Mouse (Mus musculus) adipocyte (in vitro differentiated cells): ENCODE measurements around the gene Lipm.

Source experiments
- DNase-seq: peaks from one replicate; pipeline ENCODE4 v3.0.0-alpha.2; 2016; ENCODE audit warnings: low spot score

The Lipm gene

DNA sequence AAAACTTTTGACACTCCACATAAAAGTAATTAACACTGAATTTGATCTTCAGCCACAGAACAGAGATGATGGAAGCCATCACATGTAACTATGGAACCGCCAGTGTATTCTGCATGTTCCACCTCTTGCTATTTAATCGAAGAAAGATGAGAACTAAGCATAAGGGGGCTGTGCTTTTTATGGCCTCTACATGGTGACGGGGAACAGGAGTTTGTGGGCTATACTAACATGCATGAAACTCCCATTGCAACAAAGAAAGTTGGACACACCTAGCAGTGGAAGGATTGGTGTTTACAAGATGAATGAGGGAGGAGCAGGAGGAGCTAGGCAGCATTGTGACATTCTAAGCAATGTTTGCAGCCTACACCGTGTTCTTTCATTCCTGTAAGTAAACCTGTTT, at the start of gene Lipm:
Gene Lipm (plus strand): TSS at position 301 of the 400 bp plus-strand sequence.
- no peak for DNase-seq

DNA sequence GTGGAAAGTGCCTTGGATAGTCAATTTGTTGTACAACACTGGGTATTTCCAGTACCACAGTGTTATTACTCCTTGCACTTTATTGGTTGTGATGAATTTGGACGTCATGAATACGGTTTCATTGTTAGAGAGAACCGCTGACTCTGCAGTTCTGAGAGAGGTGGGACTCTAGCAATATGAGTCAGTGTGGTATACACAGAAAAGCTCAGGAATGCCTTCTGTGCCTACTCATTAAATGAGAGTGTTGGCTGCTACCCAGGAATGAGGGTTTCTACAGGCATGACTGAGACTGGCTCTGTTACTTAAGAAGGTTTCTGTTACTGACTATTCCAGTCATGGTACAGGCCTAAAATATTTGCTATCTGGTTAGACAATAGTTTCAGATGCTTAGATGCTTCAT, 49.2 kb upstream of the Lipm start:
- peak; percentile 31 for DNase-seq

DNA sequence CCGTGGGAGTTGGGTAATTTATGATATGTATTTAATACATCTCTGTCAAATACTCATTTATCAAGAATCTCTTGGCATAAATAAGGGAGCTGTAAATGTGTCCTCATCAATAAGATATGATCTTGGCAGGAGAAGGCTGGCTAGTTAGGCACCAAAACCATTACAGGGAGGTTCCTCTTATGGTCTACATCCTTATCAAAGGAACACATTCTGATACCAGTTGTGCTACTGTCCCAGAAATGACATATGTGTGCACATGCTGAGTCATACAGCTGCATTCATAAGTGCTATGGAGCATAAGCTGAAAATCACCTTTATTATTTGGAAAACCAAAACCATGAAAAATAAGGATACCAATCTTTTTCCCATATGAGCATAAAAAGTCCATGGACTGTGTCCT, 37.2 kb upstream of the Lipm start:
- no peak for DNase-seq

DNA sequence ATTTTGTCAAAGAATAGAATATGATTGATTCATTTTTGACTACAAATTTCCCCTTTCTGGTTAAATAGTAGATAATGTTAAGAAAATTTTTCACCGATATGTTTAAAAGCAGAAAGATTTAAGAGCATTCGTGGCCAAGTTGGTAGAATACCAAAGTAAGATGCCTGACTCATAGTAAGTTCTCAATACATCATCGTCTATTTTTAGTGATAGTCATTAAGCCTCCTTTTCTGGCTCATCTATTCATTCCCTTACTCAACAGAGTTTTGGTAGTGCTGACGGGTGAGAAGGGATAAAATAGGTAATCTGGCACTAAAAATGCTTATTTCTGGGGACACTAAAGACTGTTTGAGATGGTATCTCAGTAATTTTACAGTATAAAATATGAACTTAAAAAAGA, 36.7 kb upstream of the Lipm start:
- DNase-seq, result no peak

DNA sequence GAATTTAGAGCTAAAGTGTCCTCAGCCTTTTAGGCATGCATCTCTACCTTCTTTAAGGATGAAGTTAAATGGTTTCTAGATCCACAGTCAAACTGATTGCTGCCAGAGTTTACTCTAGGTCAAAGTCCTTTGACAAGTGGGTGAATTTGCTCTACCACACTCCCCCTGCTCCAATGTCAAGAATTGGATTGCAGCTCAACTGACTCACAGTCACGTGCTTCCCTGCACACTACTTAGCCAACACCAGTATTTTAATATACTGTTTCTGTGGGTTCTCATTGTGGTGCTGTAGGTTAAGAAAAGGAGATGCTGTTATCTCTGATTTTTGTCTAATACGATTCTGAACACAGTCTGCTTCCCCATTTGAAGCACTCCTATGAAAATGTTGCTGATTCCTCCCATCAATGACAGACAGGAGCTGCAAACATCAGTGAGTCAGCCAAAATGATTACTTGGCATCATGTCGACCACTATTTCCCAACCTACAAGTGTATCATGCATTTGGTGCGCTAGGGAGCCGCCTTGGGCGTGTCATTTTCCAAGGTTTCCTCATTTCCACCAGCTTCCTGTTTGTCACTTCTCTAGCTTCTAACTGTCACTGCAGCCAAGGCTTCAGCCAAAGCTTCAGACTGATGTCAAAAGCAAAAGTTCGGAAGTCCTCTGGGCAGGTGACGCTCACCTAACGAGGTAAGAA, 33.8 kb upstream of the Lipm start, which contains the start of gene Lipn:
Gene Lipn (plus strand): TSS at position 580 of the 694 bp plus-strand sequence.
- DNase-seq, result no peak

DNA sequence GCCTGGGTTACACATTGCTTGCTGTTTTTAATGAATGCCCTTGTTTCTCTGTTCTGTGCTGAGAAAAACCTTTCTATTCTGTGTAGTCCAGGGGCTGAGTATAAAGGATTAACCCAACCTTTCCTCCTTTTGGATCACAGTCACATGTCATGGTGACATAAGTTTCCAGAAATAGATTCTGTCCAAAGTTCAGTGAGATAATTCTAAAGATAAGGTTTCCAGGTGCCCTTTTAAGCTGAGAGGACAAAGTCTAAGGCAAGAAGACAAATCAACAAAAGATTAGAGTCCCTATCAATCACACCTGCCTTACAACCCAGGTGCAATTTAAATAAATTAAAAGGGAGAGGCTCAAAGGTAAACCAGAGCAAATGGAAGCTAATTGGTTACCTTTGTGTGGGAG, 26.5 kb upstream of the Lipm start:
- no peak for DNase-seq

DNA sequence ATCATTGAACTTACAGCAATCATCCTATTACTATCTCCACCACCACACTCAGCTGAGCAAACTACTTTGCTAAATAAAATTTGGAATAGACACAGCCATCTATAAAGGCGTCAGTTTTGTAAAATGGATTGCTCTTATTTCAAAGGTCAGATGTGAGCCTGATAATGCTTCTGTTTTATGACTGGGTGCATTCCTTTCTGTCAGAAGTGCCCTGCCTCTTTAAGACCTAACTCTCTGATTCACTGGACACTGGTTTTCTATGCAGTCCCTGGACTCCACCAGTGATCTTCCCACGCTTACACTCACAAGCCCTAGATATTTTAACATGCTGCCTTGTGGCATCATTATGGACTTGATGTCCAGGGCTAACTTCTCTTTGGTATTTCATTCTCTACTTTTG, 22.6 kb upstream of the Lipm start:
- no peak for DNase-seq

DNA sequence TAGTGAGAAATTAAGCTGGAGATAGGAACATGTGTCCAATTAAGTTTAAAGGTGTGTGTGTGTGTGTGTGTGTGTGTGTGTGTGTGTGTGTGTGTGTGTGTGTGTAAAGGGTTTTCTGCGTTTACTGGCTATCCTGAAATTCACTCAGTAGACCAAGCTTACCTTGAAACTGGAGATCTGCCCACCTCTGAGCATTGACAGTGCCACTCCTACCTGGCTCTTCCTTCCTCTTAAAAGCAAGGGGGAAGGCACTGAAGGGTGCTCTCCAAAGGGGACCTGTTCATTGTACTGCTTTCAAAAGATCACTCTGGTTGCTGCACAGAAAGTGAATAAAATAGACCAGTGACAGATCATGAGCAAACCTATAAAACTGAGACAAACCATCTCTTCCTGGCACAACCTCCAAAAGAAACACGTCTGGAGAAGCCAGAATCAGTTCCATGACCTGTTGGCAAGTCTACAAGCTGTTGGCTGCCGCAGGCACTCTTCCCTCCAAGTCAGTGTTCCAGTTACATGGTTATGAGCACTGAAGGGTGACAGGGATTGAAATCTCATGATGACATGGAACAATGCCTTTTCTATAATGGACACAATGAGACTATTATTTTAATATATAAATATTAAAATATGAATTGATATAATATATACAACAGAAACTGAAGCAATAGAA, 11.6 kb upstream of the Lipm start:
- DNase-seq, result no peak

DNA sequence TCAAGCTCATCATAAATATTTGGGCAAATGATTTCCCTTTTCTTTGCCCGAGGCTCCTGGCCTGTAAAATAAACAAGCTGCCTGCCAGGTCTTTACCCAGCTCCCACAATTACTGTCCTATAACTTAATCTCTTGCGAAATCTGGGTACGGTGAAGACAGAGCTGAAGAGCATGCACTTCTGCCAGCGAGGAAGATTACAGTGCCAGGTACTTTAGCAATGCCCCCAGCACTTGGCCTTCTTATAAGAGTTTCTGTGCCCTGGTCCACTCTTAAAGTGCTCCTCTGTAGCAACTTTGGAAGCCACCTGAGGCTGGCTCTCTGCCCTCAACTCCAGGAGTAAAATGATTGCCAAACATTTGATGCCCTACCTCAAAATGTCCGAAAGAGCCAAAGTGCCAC, 5.4 kb upstream of the Lipm start:
- DNase-seq, result no peak

DNA sequence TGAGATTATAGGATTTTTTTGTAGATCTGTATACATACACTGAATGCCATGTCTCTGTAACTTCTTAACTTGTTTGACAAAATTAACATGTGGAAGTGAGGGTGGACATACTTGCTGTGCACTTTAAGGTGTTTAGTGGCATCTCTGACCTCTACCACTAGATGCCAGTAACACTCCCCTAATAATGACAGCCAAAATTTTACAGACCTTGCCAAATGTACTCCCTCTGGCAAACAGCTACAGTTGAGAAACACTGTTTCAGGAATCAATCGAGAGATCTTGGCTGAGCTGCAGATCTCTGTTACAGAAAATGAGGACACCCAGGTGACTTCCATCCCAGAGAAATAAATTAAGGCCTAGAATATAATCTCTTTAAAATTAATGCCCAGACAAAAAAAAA, 4.5 kb upstream of the Lipm start:
- DNase-seq, result peak; percentile 76

DNA sequence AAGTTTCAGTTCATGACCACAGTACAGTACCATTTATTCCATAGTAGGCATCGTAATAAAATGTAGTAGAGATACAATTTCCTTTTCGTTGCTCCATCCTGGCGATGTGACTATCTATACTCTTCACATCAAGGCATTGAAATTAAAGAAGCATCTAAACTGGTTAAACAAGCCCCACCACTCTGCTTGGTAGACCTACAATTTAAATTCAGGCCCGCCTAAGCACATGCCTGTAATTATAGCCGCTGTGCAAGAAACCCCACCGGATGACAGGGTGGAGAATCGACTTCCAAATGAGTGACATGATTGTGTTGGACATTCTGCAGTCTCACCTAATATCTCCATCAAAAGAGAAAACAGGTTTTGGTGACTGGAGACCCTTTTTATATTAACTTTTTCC, 1.2 kb downstream of the Lipm start:
- no peak for DNase-seq

DNA sequence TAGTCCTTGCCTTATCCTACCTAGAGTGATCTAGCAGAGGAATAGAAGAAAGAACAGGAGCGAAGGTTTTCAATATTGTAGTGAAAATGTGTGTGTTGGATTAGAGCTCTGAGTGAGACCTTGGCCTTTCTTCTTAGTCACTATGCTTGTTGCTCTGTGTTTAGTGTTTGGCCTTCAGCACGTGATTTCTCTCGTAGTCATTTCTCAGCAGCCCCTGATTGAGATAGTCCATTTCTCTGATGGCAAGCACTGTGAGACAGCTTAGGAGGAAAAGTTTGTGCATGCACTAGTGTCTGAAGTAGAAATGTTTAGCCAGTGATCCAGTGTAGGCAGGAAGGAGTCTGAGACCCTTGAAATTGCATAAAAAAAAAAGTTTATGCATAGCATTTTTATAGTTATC, 4.1 kb downstream of the Lipm start:
- DNase-seq, result no peak

DNA sequence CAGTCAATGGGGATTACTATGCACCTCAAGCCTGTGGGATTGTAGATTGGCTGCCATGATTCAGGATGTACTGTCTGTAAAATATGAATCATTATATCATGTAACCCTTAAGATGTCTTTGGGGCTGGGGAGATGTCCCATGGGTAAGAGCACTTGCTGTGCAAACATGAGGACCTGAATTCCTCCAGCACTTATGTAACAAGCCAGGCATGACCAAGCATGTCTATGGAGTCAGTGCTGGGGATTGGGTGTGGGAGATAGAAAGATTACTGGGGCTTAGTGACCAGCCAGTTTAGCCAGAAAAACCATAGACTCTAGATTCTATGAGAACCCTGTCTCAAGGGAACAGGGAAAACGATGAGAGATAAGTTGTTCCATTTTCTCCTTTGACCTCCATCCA, 18.4 kb downstream of the Lipm start:
- no peak for DNase-seq

DNA sequence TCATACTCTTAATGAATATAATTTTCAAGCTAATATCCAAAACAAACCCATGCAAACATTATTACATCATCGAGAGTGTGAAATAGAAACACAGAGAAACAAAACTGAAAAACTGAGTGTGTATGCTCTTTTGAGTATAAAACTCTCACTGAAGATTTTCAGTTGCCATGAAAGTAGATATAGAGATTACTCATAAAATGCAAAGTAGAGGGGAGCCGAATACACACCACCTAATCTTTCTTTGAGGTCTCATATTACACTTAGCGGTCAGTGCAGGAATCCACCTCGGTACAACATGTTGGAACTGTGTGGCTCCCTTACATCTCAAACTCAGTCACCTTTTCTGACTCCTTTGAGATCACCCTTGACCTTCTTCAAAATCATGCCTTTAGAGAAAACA, 18.9 kb downstream of the Lipm start:
- no peak for DNase-seq

DNA sequence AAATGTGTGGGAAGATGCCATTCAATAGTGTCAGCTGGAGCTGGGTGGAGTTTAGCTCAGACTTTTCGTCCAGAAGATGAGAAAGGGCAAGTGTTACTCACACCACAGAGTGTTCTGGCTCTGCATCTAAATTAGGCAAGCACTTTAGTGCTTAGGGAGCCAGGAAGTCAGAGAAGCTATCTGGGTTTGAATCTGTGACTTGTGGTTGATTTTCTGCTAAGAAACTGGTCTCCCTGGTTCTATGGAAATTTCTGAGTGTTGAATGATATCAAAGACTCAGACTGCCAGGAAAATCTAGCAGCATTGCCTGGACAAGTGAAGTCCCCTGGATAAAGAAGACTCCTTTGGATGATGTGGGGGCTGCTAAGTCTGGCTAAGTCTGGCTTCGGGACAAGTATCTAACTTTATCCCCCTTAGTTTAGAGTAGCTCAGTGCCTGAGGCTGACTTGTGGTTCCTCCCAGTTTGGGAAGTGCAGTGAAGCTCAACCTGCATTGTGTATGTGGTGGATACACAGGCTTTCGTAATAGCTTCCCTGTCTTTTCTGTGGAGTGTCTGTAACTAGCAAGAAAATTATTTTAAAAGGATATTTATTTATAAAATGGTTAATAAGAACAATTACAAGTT, 19.5 kb downstream of the Lipm start:
- peak; percentile 34 for DNase-seq

DNA sequence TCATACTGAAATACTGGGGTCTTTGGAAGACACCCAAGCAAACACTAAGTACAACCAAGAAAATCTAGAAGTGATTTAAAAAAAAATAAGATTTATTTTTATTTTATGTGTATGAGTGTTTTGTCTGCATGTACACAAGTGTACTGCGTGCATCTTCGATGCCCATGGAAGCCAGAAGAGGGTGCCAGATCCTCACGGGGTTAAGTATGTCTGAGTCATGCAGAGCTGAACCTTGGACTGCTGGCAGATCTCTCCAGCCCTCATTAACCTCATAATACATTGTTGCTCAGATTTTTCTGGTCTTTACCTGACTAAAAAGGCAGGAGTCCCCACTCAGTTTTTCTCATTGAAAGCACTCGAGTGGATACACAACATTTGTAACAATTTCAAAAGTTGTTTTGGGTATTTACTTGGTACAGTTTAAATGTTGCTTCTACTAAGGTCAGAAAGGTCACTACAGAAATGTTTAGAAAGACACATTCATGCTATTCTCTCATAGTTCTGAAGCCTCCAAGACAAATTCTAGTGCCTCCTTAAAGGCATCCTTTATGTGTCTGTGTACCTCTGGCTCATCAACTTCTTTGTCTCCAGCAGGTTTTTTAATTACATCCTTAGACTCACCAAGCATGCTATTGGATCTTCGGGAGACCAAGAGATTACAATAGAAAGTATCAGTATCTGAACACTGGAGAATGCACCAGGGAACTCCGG, 38.1 kb downstream of the Lipm start:
- peak; percentile 63 for DNase-seq

DNA sequence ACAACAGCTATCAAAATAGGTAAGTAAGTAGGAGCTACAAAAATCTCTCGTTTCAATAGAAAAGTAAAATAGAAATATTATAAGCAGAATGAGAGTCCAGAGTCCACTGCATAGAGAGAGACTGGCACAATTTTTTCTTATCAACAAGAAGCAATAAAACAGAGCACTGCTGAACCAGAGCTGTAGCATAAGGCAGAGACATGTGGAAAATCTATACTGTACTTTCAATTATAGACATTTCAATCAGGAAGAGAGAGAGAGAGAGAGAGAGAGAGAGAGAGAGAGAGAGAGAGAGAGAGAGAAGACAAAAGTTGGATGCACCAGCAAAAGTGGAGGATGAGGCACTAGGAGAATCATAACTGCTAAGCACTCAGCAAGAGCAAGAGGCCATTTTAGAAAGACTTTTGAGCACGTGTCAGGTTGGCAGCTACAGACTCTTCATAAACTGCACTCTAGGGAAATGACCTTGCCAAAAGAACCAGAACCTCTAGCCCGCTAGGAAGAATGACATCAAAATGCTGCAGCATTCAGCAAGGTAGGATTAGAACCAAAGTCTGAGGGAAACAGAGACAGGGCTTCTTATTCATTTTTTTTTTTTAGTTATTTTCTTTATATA, 38.8 kb downstream of the Lipm start:
- DNase-seq, result peak; percentile 70

DNA sequence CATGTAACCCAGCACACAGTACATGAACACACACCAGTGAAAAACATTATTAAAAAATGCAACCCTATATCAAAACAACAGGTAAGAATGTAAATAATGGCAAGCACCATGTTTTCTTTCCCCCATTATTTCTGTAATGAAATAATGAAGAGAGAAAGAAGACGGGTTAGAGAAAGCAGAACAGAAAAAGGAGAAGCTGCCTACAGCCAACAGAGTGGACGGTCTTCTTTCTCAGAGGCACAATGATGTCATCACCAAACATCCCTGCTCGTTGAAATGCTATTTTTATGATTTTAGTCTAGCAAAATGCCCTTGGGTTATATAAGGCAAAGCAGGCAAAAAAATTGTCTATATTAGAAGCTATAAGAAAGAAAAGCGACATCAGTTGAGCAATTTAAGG, 47.7 kb downstream of the Lipm start:
- no peak for DNase-seq

DNA sequence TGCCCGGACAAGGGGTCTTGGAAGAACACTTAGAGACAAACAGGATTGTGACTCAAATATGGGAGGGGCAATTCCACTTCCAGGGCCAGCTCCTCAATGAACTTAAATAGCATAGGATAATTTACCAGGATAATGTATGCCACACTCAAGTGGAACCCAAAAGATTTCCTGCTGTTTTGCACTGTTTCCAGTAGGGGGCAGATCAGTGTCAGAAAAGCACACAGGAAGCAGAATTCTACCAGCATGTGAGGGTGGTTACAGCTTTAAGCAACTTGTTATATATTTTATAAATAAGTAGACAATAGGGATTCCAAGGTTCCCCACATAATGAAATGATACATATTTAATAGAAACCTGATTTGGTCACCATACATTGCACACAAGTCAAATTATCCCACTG, 51.2 kb downstream of the Lipm start:
- DNase-seq, result peak; percentile 62

DNA sequence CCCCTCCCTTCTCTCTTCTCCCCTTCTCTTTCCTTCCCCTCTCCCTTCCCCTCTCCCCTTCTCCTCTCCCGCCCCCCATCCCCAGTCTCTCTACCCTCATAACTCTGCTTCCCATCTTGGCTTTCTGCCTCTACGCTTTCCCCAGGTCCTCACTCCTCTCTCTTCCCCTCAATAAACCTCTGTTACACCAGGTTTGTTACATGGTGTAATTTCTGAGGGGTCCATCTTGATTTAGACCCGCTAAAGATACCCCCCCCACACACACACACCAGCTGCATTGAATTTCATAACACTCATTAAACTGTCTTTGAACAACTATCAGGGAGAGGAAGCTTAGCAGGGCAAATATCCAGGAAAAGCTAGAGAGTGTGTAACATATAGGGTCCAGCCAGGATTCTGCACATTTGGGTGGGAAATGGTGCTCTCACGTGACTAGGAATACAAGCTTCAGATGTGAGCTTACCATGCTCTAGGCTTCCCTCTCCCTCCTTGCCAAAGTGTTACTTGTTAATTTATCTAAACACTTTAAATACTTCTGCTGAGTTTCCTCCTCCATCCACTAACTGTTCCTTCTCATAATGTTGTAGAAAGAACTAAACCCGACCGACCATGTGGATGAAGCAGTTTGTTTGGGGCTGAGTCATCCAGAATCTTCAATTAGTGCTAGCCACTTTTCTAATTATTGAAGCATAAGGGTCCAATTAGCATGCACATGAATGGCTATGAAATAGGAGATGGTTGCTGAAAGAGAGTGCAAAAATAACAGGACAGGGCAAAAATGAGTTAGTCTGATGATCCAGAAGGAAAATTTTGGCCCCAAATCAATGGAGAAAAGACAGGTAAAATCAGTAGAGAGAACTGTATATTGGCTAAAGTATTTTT, 52.8 kb downstream of the Lipm start:
- DNase-seq, result no peak

DNA sequence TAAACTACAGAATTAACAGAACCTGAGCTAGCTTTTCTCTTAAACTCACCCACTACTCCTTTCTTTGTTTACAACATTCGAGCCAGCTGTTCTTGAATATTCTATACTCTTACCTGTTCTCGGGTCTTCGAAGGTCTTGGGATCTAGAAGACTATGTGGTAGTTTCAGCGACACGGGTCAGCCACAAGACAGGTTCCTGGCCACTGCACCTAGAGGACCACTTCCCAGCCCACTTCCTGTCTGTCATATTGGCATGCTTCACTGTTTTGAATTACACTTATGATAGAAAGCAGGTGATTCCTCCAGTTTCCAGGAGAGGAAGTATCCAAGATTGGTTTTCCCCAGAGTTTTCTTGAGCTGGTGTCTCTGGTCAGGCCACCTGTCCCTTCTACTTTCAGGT, 62.0 kb downstream of the Lipm start:
- no peak for DNase-seq
